Mouse (Mus musculus): ENCODE measurements around the gene Krtdap.
"Not testable (repeated sequence)": the region's sequence is repeated elsewhere in the genome, so short reads cannot be mapped to it uniquely, and the experiment has no call there.

Krtdap gene

DNA sequence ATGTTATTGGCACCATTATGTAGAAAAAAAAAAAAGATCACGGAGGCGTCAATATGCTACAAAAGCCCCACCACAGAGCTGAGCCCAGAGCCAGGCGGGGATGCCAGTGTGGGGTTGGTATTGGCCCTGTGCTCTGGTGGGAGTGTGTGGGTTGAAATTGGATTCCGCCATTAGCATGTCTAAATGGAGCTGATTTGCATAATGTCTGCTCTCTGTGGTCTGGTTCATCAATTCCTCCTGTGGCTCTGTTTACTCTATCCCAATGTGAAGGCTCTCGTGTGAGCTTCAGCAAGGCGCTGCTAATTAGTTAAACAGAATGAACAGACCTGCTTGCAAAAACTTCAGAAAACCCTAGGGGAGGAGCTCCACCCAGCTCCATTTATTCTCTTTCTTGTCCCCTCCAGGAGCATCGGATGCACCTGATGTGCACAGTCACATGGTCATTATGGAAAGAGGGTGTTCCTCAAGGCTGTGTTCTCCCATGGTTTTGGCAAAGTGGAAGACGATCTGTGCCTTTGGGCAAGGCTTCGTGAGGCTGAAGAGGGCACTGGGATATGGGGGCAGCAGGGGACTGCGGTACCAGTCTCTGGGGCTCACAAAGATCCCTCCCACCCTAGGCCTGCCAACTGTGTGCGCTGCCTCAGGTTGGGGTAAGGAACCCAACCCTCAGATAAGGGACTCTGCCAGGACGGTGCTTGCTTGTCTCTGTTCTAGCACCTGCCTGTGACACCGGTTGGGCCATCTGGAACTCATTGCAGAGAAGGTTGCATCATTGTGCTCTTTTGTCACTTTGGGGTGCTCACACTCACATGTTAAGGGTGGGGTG, 1.8 kb upstream of the Krtdap start:
- no peak for DNase-seq (ENCODE audit: low spot score)

DNA sequence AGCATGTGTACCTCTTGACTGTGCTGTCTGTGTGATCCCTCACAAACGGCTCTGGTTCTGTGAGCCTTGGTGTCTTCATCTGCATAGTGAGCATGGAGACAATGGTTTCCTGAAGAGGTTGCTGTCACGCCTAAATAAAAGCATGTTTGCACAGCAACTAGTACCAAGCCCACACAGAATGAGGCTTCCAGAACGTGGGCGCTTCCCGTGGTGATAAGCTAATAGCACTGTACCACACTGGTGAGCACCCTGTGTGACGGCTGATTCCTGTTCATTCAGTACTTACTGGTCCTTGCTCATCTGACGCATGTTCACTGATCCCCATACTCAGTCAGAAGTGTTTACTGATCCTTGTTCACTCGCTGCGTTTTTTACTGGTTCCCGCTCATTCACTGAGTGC, 2.4 kb downstream of the Krtdap start:
- DNase-seq (ENCODE audit: low spot score): no peak

DNA sequence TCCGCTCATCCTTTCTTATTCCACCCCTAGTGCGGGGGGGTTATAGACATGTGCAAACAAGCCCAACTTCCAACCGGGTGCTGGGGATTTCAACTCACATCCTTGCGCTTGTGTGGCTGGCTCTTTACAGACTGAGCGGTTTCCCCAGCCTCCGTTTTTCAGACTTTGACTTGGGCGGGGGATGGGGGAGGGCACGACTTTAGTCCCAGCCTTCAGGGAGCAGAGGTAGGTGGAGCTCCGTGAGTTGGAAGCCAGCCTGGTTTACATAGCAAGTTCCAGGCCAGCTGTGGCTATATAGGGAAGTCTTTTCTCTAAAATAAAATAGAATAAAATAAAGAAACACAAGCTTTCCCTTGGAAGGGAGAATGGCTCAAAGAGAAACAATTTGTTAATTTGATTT, 4.2 kb downstream of the Krtdap start:
- no peak for DNase-seq (ENCODE audit: low spot score)

DNA sequence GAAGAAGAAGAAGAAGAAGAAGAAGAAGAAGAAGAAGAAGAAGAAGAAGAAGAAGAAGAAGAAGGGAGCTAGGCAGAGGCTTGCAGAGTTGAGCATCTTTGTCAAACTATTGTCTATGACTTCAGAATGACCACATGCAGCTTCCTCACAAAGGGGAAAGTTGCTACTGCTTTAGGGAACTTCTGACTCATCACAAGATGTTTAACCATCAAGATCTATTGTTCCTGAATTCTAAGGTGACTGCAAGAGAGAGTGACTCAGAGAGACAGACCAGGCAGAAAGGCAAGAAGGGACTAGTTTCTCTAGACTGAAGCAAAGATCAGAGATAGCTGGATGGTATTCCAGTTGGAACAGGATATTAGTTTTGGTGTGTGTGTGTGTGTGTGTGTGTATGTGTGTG, 7.2 kb downstream of the Krtdap start:
- DNase-seq (ENCODE audit: low spot score): no peak

DNA sequence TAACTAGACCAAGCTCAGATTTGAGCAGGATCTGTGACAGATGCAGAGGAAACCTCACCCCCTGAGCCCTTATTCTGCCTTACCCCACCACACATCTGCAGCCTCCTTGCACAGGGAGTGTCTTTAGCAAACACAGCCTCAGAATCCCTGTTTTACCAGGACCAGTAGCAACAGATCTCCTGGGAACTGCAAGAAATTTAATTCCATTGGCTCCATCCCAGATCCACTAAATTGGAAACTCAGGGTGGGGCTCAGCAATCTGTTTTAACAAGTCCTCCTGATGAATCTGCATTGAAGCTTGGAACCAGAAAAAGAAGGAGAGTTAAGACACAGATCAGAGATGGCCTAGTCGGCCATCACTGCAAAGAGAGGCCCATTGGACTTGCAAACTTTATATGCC, 9.1 kb downstream of the Krtdap start:
- DNase-seq (ENCODE audit: low spot score): no peak

DNA sequence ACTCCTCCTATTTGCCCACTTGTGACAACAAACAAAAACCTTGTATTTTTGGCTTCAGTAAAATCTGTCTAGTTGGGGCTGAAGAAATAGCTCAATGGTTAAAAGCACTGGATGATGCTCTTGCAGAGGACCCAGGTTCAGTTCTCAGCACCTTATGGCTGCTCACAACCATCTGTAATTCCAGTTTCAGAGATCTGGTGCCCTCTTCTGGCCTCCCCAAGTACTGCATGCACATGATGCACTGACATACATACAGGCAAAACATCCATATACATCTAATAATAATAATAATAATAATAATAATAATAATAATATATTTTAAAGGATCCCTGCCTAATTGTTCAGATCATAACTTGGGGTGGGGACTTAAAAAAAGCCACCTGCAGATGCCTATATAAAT, 13.0 kb downstream of the Krtdap start:
- no peak for DNase-seq (ENCODE audit: low spot score)

DNA sequence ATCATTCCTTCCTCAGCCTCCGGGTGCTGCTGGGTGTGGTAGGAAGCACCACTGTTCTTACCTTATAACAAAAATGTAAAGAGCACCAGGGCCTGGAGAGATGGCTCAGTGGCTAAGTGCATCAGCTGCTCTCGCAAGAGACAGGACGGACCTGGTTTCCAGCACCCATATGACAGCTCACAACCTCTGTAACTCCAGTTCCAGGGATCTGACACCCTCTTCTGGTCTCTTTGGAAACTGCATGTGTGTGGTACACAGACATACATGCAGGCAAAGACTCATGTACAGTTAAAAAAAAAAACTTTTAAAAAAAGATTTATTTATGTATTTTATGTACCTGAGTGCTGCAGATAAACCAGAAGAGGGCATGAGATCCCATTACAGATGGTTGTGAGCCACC, 15.6 kb downstream of the Krtdap start:
- DNase-seq (ENCODE audit: low spot score): no peak

DNA sequence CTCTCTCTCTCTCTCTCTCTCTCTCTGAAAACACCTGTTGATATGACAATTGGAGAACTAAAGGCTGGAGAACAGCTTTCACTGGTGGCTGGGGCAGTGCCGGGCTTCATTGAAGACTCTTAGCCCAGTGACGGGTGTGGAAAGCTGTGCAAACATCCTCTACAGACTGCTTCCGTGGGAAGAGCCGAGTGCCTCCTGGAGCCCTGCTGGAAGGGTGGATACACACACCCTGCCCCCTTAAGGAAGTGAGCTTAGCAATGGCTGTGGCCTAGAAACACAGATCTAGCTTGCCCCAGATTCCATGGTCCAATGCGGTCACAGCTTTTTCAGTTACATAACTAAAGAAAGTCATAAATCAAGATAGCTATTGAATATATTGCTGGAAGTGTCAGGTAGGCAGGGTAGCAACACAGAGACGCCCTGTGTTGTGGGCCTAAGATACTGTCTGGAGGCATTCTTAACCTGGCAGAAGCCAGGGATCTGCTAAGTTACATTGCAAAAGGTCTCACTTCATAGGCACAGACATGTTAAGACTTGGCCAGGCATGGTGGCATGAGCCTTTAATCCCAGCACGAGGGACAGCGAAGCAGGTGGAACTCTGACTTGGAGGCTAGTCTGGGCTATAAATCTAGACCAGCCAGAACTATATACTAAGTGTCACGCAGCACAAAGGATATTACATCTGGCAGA, 16.5 kb downstream of the Krtdap start:
- DNase-seq (ENCODE audit: low spot score): no peak

DNA sequence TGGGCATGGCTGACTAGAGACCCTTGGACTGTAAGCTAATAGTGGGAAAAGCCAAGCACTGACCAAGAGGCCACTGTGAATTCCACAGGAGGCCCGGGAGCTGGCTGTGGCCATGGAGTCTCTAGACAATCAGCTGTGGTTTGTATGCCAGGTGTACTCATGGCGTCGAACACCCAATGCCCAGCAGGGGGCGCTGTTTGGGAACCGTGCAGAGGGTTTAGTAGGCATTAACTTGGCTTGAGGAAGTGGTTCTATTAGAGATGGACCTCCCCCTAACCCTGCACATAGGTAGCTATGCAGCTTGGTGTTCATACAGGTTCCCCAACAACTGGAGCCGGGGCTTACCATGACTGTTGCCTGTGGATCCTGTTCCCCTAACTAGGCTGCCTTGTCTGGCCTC, 18.2 kb downstream of the Krtdap start:
- DNase-seq (ENCODE audit: low spot score): peak; percentile 44

DNA sequence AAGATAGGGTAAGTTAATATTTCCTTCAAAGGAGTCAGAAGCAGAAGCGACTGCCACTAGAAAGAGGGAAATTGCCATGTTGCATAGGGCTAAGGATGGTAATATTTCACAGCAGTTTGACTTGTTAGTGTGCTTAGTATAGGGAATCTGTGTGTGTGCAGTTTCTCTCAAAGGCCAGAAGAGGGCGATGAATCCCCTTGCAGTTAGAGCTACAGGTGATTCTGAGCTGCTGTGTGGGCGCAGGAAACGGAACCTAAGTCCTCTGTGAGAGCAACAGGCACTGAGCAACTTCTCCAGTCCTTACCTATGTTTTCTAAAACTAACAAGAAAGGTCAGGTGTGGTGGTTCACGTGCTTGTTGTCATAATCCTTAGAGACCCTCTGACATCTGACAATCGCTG, 22.6 kb downstream of the Krtdap start:
- DNase-seq (ENCODE audit: low spot score): no peak

DNA sequence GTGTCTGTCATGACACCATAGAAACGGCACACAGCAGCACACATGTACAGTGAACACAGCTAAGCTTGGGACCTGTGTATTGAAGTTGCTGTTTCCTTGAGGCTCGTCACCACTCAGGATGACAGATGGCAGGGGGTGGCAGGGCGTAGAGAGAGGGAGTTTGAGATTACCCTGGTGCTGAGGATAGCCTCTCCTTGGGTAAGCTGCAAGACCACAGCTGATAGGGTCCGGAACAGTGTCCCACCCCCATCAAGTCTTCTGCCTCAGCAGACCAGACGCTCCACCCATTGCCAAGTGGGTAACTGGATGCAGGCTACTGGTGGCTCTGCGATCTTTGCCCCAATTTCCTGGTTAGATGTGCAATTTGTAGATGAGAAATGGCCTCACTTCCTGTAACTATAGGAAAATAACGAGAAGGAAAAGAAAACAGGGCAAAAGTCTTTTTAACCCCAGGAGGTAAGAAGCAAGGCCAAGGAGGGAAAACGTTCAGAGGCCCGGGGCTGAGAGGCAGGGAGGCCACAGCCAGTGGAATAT, 24.1 kb downstream of the Krtdap start:
- DNase-seq (ENCODE audit: low spot score): no peak

DNA sequence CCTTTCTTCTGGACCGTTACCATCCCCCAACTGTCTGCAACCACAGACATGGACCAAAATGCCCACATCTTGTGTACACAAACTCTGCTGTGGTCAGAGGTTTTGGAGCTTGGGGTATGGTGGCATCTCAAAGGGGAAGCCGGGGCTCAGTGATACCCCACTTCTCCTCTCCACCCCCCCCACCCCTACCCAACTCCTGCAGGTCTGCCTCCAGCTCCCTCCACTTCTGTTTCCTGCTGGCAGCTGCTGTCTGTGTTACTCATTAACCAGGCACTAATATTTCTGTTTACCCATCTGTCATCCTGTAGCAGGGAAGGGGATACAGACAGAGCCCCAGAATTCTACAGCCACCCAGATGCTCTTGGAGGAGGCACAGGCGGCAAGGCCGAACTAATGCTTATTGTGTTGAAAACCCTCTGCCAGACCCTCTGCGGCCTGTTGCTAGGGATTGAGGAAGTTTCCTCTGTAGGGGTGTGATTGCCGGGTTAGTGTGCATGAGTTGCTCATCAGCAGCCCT, 24.7 kb downstream of the Krtdap start:
- DNase-seq (ENCODE audit: low spot score): no peak

DNA sequence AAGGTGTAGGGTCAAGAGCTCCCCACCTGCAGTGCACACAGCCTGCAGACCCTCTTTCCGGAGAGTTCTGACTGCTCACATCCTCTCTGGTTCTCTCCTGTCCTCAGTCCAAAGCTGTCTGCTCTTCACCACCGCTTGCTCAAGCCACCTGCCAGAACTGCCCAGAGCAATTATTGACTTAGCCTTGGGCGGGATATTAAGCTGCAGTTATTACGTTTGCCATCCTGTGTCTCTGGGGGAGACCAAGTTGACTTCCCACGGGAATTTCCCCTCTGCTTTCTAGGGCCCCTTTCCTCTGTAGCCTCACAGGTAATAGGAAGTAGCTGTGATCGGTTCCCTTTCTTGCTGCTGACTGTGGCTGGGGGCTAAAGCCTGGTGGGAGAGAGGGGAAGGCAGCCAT, 32.4 kb downstream of the Krtdap start:
- no peak for DNase-seq (ENCODE audit: low spot score)

DNA sequence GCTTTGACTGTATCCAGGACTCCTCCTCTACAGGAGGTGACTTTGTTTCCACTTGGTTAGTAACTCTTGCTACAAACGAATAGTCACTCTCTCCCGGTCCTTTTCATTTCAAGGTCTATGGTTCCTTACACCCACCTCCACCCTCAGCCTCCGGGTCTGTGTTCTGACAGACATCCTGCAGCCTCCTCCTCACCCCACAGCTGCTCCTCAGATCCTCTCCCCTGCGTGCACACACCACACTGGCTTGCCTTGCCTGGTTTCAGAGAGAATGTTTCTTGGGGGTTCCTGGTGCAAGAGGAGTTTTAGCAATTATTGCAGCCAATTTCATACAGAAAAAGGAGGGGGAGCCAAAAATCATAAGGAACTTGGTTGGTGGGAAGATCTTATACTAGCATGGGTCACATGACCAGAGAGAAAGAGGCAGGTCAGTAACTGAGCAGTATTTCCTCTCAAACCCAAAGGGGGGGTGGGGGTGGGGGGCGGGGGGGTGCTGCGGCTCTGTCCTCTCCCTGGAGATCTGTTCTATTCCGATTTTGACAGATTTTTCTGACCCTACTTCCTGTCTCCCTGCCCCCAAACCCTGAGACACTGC, 33.3 kb downstream of the Krtdap start:
- DNase-seq (ENCODE audit: low spot score): no peak

DNA sequence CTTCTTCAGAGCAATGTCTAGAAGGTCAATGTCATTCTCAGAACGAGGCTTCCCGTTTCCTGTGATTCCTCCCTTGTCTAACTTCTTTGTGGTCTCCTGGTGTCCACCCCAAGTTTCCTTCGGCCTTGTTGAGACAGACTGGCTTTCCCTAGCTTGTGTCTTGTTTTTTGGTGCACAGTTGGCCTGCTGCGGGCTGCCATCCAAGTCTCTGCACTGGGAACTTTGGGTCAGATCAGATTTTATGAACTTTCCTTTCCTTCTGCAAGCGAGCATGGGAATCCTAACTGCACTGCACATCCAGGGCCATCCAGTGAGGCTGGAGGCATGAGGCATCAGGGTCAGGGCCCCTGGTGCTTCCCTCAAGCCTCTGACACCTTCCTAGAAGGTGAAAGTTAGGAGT, 33.8 kb downstream of the Krtdap start:
- no peak for DNase-seq (ENCODE audit: low spot score)

DNA sequence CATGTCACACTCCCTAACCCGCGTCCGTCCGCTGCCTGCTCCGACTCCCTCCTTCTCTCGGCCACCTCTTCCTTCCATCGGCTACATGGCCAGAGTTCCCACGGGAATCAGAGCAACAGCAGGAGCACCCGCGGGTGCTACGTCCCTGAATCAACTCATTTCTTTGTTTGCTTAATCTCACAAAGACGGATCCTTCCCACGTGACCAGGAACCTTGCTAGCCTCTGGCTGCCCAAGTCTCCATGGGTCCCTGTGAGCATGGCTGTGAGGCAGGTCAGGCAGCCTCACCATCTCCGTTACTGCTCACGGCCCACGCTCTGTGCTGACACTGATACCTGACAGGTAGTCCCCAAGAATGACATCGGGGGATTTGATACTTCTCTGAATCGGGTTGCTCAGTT, 36.0 kb downstream of the Krtdap start, which contains the start of gene Ffar2:
TSS of gene Ffar2 (minus strand) at position 101 of the 400 bp plus-strand sequence.
- no peak for DNase-seq (ENCODE audit: low spot score)

DNA sequence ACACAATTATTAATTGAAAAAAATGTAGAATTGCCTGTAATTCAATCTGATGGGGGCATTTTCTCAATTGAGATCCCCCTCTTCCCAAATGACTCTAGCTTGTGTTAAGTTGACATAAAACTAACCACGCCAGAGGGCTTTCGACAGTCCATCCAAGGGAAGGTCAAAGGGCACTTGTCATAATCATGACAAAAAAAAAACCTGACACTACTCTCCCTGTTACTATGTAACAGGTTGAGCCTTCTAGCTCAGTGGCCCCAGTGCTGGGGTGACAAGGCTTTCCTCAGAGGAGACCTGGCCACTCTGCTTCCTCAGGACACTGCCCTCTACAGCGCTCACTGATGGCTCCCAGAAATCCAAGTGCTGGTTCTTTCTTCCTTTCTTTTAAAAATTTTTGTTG, 36.6 kb downstream of the Krtdap start:
- no peak for DNase-seq (ENCODE audit: low spot score)

DNA sequence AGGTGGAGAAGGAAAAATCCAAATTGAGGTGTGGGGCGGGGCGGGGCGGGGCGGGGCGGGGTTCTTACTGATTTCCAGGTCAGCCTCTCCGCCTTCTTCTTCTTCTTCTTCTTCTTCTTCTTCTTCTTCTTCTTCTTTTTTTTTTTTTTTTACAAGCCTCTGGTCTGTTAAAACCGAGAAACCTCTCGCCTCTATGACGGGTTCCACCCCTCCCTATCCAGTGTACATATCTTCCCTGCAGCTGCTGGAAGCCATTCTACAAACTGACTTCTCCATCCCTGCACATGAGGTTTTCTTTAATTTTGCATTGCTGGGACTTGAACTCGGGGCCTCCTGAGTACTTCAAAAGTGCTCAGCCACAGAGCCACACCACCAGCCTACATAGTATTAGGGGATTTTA, 39.0 kb downstream of the Krtdap start:
- DNase-seq (ENCODE audit: low spot score): no peak

DNA sequence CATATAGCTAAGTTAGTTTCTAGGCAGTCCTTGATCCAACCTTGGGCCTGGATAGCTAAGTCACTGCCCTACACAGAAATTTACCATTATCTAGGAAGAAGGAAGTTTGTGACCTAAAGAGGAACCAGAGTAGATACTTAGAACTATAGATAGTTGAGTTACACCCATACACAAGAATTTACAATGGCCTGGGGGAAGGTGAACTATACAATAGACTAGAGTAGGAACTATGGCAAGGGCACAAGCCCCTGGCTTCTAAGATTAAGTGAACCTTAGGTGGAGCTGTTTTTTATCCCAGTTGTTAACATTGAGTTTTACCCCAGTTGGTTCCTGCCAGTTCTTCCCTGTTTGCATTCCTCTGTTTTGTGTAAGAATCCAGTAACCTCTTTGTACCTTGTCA, 41.2 kb downstream of the Krtdap start:
- DNase-seq (ENCODE audit: low spot score): not testable (repeated sequence)

DNA sequence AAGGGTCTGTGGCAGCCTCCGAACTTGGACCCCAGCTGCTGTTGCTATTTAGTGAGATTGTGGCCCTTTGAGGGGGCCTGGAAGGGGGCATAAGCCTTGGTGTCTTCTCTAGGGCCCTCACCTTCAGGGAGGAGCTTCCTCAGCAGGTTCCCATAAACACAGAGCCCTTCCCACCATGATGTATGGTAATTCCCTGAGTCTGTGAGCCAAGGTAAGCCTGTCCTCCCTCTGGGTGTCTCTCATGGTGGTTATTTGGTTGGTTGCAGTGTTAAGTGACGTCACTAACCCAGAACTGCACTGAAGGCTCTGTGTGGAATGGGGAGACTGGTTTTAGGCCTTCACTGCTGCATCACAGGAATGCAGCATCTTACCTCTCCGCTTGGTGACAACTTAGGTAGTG, 41.7 kb downstream of the Krtdap start:
- no peak for DNase-seq (ENCODE audit: low spot score)

DNA sequence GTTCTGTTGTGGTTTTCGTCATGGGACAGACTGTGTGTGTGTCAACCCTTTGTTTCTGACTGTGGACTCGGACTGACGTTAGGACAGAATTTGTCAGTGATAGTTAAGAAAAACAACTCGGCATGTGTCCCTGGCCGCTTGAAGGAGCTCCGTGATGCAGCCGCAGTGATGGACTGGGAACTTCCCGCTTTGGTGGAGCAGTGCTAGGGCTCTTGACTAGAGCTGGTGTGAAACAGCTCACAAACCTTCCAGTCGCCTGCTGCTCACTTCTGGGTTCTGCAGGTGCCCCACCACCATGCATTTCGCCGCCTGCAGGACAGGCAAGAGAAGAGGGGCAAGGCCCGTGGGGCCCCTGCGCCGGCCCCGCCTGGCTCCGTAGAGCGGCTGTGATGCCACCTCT, 44.6 kb downstream of the Krtdap start:
- DNase-seq (ENCODE audit: low spot score): no peak

DNA sequence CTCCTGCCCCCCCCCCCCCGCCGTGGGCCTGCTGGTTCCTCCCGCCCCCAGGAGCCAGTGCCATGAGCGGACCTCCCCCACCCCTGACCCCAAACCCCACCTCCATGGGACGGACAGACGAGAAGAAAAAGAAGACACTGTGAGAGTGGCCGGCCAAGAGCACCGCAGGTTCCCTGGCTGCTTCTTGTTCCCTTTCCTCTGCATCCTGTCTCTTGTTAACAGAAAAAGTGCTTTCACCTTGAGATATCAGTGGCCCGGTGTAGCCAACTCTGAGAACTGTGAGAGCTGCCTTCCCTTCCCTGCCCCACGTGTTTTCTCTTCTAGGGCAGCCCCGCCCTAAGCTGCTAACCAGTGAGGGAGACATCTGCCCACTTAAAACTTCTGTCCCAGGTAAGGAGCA, 45.0 kb downstream of the Krtdap start:
- not testable (repeated sequence) for DNase-seq (ENCODE audit: low spot score)

DNA sequence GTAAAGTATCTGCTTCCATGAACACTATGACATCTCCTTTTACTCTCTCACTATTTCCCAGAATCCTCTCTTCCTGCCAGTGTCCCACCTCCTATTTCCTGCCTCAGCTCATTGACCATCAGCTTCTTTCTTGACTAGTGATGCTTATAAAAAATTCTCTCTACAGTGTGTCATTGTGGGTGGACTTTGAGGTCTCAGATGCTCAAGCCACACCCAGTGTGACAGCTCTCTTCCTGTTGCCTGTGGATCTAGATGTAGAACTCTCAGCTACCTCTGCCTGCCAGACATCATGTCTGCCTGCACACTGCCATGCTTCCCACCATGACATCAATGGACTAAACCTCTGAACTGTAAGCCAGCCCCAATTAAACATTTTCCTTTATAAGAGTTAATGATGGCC, 49.6 kb downstream of the Krtdap start:
- DNase-seq (ENCODE audit: low spot score): no peak

Data from spleen, adult 12 weeks (tissue).